Mouse (Mus musculus) mesoderm, embryonic 11.5 days (tissue): Measurements from ENCODE around the gene Adamts5.

Experiments used
- DNase-seq: peaks from one replicate; pipeline ENCODE4 v3.0.0-alpha.2; 2012; ENCODE audit warnings: low read depth, low spot score

Gene Adamts5

DNA sequence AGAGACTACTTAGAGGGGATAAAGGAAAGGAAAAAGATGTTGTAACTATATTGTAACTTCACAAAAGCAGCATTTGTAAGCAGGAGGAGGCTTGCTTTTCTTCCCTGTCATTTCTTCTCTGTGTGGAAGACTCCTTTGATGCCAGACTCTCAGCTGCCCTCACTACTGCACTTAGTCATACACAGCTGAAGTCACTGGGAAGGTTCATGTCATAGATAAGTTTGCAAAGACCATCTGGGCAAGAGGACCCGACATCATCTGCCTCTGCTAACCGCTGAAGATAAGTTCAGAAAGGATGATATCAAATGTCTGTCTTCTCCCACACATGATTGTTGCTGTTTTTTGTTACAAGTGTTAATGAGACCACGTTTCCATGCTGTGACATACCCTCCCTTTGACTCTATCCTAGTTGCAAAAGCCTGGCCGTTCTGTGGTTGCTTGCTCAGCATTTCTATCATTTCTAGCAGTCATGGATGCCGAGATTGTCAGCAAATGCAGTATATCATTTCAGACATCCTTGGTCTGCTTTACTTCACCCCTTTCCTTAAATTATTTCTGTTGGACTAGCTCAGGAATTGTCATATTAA is 79.2 kb downstream of the Adamts5 start:
- DNase-seq, result no peak

DNA sequence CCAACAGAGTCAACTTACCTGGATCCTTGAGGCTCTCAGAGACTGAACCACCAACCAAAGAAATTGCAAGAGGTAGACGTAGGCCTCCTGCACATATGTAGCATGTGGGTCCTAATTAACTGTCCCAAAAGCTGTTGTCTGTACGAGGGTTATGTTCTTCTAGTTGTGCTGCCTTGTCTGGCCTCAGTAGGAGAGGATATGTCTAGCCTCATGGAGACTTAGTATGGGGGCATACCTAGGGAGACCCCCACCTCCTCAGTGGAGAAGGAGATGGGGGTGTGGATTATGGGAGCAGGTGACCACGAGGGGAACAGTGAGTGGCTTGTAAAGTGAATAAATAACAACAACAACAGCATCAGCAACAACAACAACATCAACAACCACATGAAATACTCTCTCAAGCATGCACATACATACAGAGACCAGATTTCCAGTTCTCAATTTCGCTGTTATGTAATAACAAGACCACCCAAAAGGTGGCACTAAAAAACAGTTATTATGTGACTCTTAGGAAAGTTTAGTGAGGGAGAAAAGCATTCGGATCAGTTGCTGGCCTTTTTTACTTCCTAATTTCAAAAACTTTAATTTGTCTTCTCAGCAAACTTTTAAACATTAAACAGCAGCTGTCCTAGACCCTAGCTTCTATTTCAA is 81.7 kb downstream of the Adamts5 start:
- DNase-seq, result peak; percentile 15

GRCm38 (mm10) chr16:85814116-85814515 is 87.5 kb downstream of the Adamts5 start:
- no peak for DNase-seq

DNA sequence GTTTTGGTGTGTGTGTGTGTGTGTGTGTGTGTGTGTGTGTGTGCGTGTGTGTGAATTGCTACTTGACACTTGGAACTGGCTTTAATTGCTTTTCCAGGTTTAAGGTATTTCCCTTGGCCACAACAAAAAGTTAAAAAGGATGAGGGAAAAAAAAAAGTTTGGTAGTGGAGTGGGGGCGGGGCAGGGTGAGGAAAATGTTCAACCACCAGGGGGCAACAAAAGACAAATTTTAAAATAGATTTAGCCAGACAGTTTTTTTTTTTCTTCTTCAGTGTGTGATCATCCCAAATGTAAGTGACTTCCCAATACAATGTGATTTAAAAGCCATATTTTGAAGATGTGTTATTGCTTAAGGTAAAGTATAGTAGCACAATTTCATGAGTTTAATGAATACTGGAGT is 94.0 kb downstream of the Adamts5 start:
- DNase-seq, result peak; percentile 61

DNA sequence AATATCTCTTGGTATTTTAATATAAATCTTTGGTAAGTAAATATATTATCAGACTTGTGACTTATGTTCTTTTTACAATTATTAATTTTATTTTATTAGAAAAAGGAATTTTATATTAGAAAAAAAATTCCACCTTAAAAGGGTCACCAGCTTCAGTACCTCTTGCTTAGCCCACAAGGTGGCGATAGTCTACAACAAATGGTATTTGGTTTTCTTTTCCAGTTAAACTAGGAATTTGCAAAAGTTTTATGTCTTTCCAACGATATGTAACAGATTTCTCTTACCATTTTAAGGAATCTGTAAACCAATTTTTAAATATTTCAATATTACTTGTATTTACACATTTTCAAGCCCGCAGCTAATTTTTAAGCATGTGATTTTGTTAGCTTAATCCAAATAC is 94.6 kb downstream of the Adamts5 start:
- peak; percentile 77 for DNase-seq
